Mouse (Mus musculus): ENCODE measurements at regions not wholly inside any gene's neighbourhood (a gene's known extent, or its start where the extent isn't known, plus 50 kb on each side); places are given as distances from the start of the nearest gene placed in this dataset.

DNA sequence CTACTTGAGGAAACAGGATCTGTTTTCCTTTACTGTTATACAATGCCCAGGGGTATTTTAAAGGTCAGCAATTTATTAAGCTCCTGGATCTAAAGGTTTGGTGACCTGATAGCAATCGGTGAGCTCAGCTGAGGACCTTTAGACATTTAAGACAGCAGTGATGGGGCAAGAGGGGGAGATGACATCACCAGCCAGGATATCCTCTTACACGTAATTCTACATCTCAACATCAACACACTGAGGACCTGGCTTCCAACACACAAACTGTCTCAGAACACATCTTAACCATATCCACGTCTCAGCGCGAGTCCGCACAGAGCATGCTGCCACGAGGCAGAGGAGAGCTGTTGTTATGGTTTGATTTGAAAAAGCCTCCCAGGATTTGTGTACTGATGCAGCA is 69.2 kb downstream of the Nhlrc3 start:
- H3K36me3 ChIP-seq (replicated peaks; ENCODE audit: low read length), result no peaks in the 10 kb centered on the region
- H3K27me3 ChIP-seq (replicated peaks), result no peaks in the 10 kb centered on the region
- TF ChIP-seq GATA1 (IDR thresholded peaks at IDR 0.05; ENCODE audit: borderline replicate concordance, low read length) (no peak), FLI1 (IDR thresholded peaks at IDR 0.05; ENCODE audit: low read length) (no peak)
- no peaks in the 10 kb centered on the region for H3K4me1 ChIP-seq
- no peak overlapping the region for H3K4me3 ChIP-seq (replicated peaks)
- H3K9me3 ChIP-seq, result peaks cover 14% of the 10 kb centered on the region

DNA sequence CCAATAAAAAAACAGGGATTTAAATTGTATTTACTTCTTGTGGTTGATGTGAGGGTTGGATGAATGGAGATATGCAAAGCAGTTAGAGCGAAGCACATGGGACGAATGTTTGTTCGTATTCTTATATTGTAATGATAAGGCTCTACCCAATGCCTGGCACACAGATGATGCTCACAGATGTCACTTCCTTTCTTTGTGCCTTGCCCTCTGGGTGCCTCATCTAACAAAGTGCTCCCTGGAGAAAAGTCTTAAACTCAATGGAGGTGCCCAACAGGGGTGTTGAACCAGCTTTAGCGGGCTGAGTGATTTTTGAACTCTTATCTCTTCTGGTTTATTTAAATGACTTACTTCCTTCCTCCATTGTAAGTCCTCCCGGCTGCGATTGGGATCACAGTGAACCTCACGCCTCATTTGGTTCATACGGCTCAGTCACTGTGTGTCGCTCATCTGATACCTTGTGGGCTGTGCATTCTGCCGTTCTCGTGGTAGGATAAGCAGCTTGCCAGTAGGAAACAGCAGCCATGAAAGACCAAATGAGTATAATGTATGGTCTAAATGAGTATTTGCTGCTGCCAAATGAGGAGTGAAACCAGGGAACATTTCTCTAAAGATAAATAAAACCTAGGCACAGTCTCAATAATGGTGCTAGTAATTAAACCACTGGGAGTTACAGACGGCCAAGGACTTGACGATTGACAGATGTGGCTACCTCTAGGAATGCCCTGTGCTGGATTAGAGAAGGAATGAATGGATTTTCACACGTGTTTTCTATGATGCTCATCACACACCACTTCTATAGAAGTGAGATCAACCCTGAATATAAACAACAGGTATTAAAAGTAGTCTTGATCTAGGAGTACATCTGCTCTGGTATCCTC is 81.2 kb downstream of the Nhlrc3 start:
- Histone ChIP-seq H3K4me1 (no peaks in the 10 kb centered on the region), H3K36me3 (replicated peaks; ENCODE audit: low read length) (no peaks in the 10 kb centered on the region), H3K4me3 (replicated peaks) (no peak overlapping the region), H3K27me3 (replicated peaks) (no peaks in the 10 kb centered on the region), H3K9me3 (0 out of 2 replicates have a peak, but pooled peaks cover 3% of the 10 kb centered on the region)
- no peak for TF ChIP-seq FLI1 (IDR thresholded peaks at IDR 0.05; ENCODE audit: low read length)

DNA sequence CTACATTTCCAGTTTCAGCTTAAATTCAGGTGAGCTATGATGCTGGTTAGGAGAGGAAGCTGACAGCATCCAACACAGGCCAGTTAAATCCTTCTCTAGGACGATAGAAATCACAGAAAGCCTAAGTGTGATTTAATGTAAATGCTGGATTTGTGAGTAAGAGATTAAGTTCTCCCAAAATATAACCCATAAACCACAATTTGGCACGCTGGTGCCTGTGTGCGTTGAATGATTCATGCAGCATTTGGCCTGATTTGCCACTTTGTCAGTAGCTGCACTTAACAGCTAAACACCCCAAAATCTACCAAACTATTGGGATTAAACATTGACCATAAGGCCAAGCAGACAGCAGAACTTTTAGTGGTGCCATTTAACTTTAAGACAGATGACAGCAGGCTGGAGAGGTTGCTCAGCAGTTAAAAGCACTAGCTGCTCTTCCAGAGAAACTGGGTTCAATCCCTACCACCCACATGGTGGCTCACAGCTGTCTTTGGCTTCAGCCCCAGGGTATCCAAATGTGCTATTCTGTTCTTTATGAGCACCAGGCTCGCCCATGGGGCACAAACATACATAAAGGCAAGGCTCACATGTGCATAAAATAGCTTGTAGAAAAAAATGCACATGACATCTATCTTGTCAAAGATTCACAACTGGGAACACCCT is 83.5 kb downstream of the Nhlrc3 start:
- no peak for TF ChIP-seq GATA1 (IDR thresholded peaks at IDR 0.05; ENCODE audit: borderline replicate concordance, low read length)
- TF ChIP-seq FLI1 (IDR thresholded peaks at IDR 0.05; ENCODE audit: low read length), result no peak

DNA sequence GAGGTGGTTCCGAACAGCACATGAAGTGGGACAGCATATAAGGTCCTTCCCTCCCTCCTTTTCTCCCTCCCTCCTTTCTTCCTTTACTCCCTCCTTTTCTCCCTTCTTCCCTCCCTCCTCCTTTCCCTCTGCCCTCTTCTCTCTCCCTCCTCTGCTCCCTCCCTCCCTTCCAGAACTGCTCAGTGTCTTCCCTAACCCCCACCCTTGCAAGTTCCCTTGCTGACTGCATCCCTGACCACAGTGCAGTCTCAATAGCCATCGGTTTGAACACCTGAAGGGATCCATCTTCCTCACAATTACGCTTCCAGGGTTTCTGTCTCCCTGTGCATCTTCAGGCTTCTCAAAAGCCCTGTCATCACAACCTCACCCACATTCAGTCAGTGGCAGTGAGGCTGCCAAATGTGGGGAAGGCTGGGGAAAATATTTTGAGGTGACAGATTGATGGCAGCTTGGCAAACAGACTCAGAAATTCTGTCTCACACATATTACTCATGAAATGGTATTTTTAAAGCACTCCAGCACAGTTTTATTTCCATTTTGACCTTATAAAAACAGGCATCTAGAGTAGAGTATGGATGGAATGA is 86.2 kb downstream of the Nhlrc3 start:
- Histone ChIP-seq H3K4me3 (replicated peaks) (peak overlapping the region; percentile 38), H3K36me3 (replicated peaks; ENCODE audit: low read length) (no peaks in the 10 kb centered on the region), H3K9me3 (no peaks in the 10 kb centered on the region), H3K27me3 (replicated peaks) (peaks cover 3% of the 10 kb centered on the region), H3K4me1 (no peaks in the 10 kb centered on the region)
- TF ChIP-seq GATA1 (IDR thresholded peaks at IDR 0.05; ENCODE audit: borderline replicate concordance, low read length) (no peak), FLI1 (IDR thresholded peaks at IDR 0.05; ENCODE audit: low read length) (no peak)

More for the DNA sequence above, 83.5 kb downstream of the Nhlrc3 start:
- Histone ChIP-seq H3K9me3 (no peaks in the 10 kb centered on the region), H3K4me1 (no peaks in the 10 kb centered on the region), H3K36me3 (replicated peaks; ENCODE audit: low read length) (no peaks in the 10 kb centered on the region), H3K27me3 (replicated peaks) (peaks cover 3% of the 10 kb centered on the region), H3K4me3 (replicated peaks) (no peak overlapping the region)

GRCm38 (mm10) chr3:53372887-53373286 is 90.2 kb downstream of the Nhlrc3 start:
- H3K36me3 ChIP-seq (replicated peaks; ENCODE audit: low read length), result no peaks in the 10 kb centered on the region
- H3K27me3 ChIP-seq (replicated peaks), result peaks cover 3% of the 10 kb centered on the region
- no peaks in the 10 kb centered on the region for H3K9me3 ChIP-seq
- H3K4me3 ChIP-seq (replicated peaks), result no peak overlapping the region
- TF ChIP-seq GATA1 (IDR thresholded peaks at IDR 0.05; ENCODE audit: borderline replicate concordance, low read length), result no peak
- TF ChIP-seq FLI1 (IDR thresholded peaks at IDR 0.05; ENCODE audit: low read length), result no peak
- H3K4me1 ChIP-seq, result no peaks in the 10 kb centered on the region

- H3K4me1 ChIP-seq, result no peaks in the 10 kb centered on the region
- H3K9me3 ChIP-seq, result no peaks in the 10 kb centered on the region
- H3K36me3 ChIP-seq (replicated peaks; ENCODE audit: low read length), result no peaks in the 10 kb centered on the region
- no peak overlapping the region for H3K4me3 ChIP-seq (replicated peaks)
- TF ChIP-seq GATA1 (IDR thresholded peaks at IDR 0.05; ENCODE audit: borderline replicate concordance, low read length), result no peak
- TF ChIP-seq FLI1 (IDR thresholded peaks at IDR 0.05; ENCODE audit: low read length), result no peak
- H3K27me3 ChIP-seq (replicated peaks), result peaks cover 3% of the 10 kb centered on the region
These were observed 91.2 kb downstream of the Nhlrc3 start for GRCm38 (mm10) chr3:53371910-53372309.

DNA sequence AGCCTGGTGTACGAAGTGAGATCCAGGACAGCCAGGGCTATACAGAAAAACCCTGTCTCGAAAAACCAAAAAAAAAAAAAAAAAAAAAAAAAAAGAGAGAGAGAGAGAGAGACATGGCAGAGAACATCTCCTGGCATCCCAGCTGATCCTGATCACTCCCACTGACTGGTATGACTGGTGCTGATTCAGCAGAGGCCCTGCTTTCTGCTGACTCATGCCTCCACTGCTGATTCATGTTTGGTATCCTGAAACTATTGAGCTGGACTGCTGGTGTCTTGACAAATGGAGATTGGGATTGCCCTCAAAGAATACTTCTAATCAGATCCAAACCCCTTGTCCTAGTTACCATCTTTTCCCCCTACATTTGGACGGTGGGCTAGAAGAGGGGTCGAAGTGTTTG is 101.9 kb downstream of the Nhlrc3 start:
- TF ChIP-seq GATA1 (IDR thresholded peaks at IDR 0.05; ENCODE audit: borderline replicate concordance, low read length) (no peak), FLI1 (IDR thresholded peaks at IDR 0.05; ENCODE audit: low read length) (no peak)
- Histone ChIP-seq H3K4me1 (no peaks in the 10 kb centered on the region), H3K36me3 (replicated peaks; ENCODE audit: low read length) (no peaks in the 10 kb centered on the region), H3K4me3 (replicated peaks) (no peak overlapping the region), H3K9me3 (peaks cover 9% of the 10 kb centered on the region; the same call in 1 of the 2 replicates), H3K27me3 (replicated peaks) (no peaks in the 10 kb centered on the region)

- TF ChIP-seq GATA1 (IDR thresholded peaks at IDR 0.05; ENCODE audit: borderline replicate concordance, low read length) (no peak), FLI1 (IDR thresholded peaks at IDR 0.05; ENCODE audit: low read length) (no peak)
- H3K4me3 ChIP-seq (replicated peaks), result no peak overlapping the region
- no peaks in the 10 kb centered on the region for H3K36me3 ChIP-seq (replicated peaks; ENCODE audit: low read length)
- H3K4me1 ChIP-seq, result no peaks in the 10 kb centered on the region
- no peaks in the 10 kb centered on the region for H3K27me3 ChIP-seq (replicated peaks)
- H3K9me3 ChIP-seq, result no peaks in the 10 kb centered on the region
These were observed 109.4 kb downstream of the Nhlrc3 start for GRCm38 (mm10) chr3:53353693-53354092.

- Histone ChIP-seq H3K9me3 (no peaks in the 10 kb centered on the region), H3K27me3 (replicated peaks) (no peaks in the 10 kb centered on the region), H3K4me3 (replicated peaks) (no peak overlapping the region), H3K4me1 (no peaks in the 10 kb centered on the region), H3K36me3 (replicated peaks; ENCODE audit: low read length) (no peaks in the 10 kb centered on the region)
- TF ChIP-seq FLI1 (IDR thresholded peaks at IDR 0.05; ENCODE audit: low read length) (no peak), GATA1 (IDR thresholded peaks at IDR 0.05; ENCODE audit: borderline replicate concordance, low read length) (no peak)
These were observed 109.8 kb downstream of the Nhlrc3 start for GRCm38 (mm10) chr3:53353282-53353681.

GRCm38 (mm10) chr3:53343638-53344037 is 119.5 kb downstream of the Nhlrc3 start:
- Histone ChIP-seq H3K27me3 (replicated peaks) (no peaks in the 10 kb centered on the region), H3K4me1 (no peaks in the 10 kb centered on the region), H3K4me3 (replicated peaks) (no peak overlapping the region), H3K9me3 (no peaks in the 10 kb centered on the region; the same call in 1 of the 2 replicates), H3K36me3 (replicated peaks; ENCODE audit: low read length) (no peaks in the 10 kb centered on the region)
- TF ChIP-seq FLI1 (IDR thresholded peaks at IDR 0.05; ENCODE audit: low read length) (no peak), GATA1 (IDR thresholded peaks at IDR 0.05; ENCODE audit: borderline replicate concordance, low read length) (no peak)

Measured in megakaryocyte, embryonic 14.5 days (primary cell).